Mouse (Mus musculus): ENCODE data around the gene Vmn1r173. TPM values are rescaled to one million over a fixed set of nuclear protein-coding genes. Genes with fewer than 3 reads are reported as not detected.
"Not testable (repeated sequence)": the region's sequence is repeated elsewhere in the genome, so short reads cannot be mapped to it uniquely, and the experiment has no call there.

Vmn1r173 gene
- not detected in 2 replicates for polyA plus RNA-seq (2015; fragmentation: Nextera tagmentation; extraction: Ambion mirVana)

GRCm38 (mm10) chr7:23700403-23700802, at the start of gene Vmn1r173:
Vmn1r173 (plus strand) TSS chr7:23700703.
- whole genome bisulfite sequencing = 36% methylated on average over 1 of the region's 1 CpGs
- H3K36me3 ChIP-seq (ENCODE audit: control insufficient read depth, insufficient read depth); H3K4me3 ChIP-seq (replicated peaks; ENCODE audit: low read length); H3K27ac ChIP-seq (ENCODE audit: low read length); H3K4me1 ChIP-seq (replicated peaks; ENCODE audit: control insufficient read depth, insufficient read depth, low read length); ATAC-seq; H3K4me2 ChIP-seq (ENCODE audit: low read length); H3K9ac ChIP-seq (replicated peaks; ENCODE audit: low read depth, low read length); H3K9me3 ChIP-seq (ENCODE audit: control insufficient read depth, low read length); H3K27me3 ChIP-seq (replicated peaks; ENCODE audit: control insufficient read depth, insufficient read depth, low read length): not testable (repeated sequence)

GRCm38 (mm10) chr7:23658016-23658415, 42.5 kb upstream of the Vmn1r173 start, which contains the start of gene Vmn1r172:
Vmn1r172 (plus strand) TSS chr7:23658316.
- Histone ChIP-seq H3K9me3 (ENCODE audit: control insufficient read depth, low read length) (no peaks in the 10 kb centered on the region; the same call in 1 of the 2 replicates), H3K4me3 (replicated peaks; ENCODE audit: low read length) (no peak within 1 kb of the TSS), H3K27me3 (replicated peaks; ENCODE audit: control insufficient read depth, insufficient read depth, low read length) (no peaks in the 10 kb centered on the region), H3K27ac (ENCODE audit: low read length) (no peak within 1 kb of the TSS), H3K4me2 (ENCODE audit: low read length) (no peak within 1 kb of the TSS), H3K9ac (replicated peaks; ENCODE audit: low read depth, low read length) (no peak within 1 kb of the TSS), H3K36me3 (ENCODE audit: control insufficient read depth, insufficient read depth) (no peaks in the 10 kb centered on the region), H3K4me1 (replicated peaks; ENCODE audit: control insufficient read depth, insufficient read depth, low read length) (no peaks in the 10 kb centered on the region)
- ATAC-seq = no peak
- 57% methylated on average over 2 of the region's 2 CpGs for WGBS

GRCm38 (mm10) chr7:23751970-23752369, 51.5 kb downstream of the Vmn1r173 start, which contains the start of gene Vmn1r174:
Vmn1r174 (plus strand) TSS chr7:23752270.
- not testable (repeated sequence) for H3K4me3 ChIP-seq (replicated peaks; ENCODE audit: low read length); H3K36me3 ChIP-seq (ENCODE audit: control insufficient read depth, insufficient read depth); H3K4me2 ChIP-seq (ENCODE audit: low read length); H3K27me3 ChIP-seq (replicated peaks; ENCODE audit: control insufficient read depth, insufficient read depth, low read length); ATAC-seq; H3K9ac ChIP-seq (replicated peaks; ENCODE audit: low read depth, low read length); H3K27ac ChIP-seq (ENCODE audit: low read length); H3K4me1 ChIP-seq (replicated peaks; ENCODE audit: control insufficient read depth, insufficient read depth, low read length); H3K9me3 ChIP-seq (ENCODE audit: control insufficient read depth, low read length)
- WGBS = 53% methylated on average over 1 of the region's 1 CpGs

Other genes with a start within 250 kb of the Vmn1r173 start
- not detected in 2 replicates for gene Vmn1r167, start 193.5 kb upstream of the Vmn1r173 start, polyA plus RNA-seq (2015; fragmentation: Nextera tagmentation; extraction: Ambion mirVana)
- not detected in 2 replicates for gene Vmn1r168, start 161.0 kb upstream of the Vmn1r173 start, polyA plus RNA-seq (2015; fragmentation: Nextera tagmentation; extraction: Ambion mirVana)
- gene Vmn1r169, start 125.2 kb upstream of the Vmn1r173 start, polyA plus RNA-seq (2015; fragmentation: Nextera tagmentation; extraction: Ambion mirVana) = not detected in 2 replicates
- gene Vmn1r170, start 94.5 kb upstream of the Vmn1r173 start, polyA plus RNA-seq (2015; fragmentation: Nextera tagmentation; extraction: Ambion mirVana) = not detected in 2 replicates
- not detected in 2 replicates for gene Vmn1r171, start 70.0 kb upstream of the Vmn1r173 start, polyA plus RNA-seq (2015; fragmentation: Nextera tagmentation; extraction: Ambion mirVana)
- not detected in 2 replicates for gene Vmn1r172, start 42.4 kb upstream of the Vmn1r173 start, polyA plus RNA-seq (2015; fragmentation: Nextera tagmentation; extraction: Ambion mirVana)
- not detected in 2 replicates for gene Vmn1r174, start 51.6 kb downstream of the Vmn1r173 start, polyA plus RNA-seq (2015; fragmentation: Nextera tagmentation; extraction: Ambion mirVana)
- not detected in 2 replicates for gene Vmn1r175, start 109.9 kb downstream of the Vmn1r173 start, polyA plus RNA-seq (2015; fragmentation: Nextera tagmentation; extraction: Ambion mirVana)
- gene Vmn1r176, start 136.7 kb downstream of the Vmn1r173 start, polyA plus RNA-seq (2015; fragmentation: Nextera tagmentation; extraction: Ambion mirVana) = not detected in 2 replicates
- not detected in 2 replicates for gene Vmn1r177, start 165.7 kb downstream of the Vmn1r173 start, polyA plus RNA-seq (2015; fragmentation: Nextera tagmentation; extraction: Ambion mirVana)
- not detected in 2 replicates for gene Vmn1r178, start 191.3 kb downstream of the Vmn1r173 start, polyA plus RNA-seq (2015; fragmentation: Nextera tagmentation; extraction: Ambion mirVana)
- gene Vmn1r179, start 226.3 kb downstream of the Vmn1r173 start, polyA plus RNA-seq (2015; fragmentation: Nextera tagmentation; extraction: Ambion mirVana) = not detected in 2 replicates
- gene Vmn1r180, start 249.9 kb downstream of the Vmn1r173 start, polyA plus RNA-seq (2015; fragmentation: Nextera tagmentation; extraction: Ambion mirVana) = not detected in 2 replicates